Mouse (Mus musculus): Measurements from ENCODE around the gene N4bp2l2. TPM values are rescaled to one million over a fixed set of nuclear protein-coding genes. Genes with fewer than 3 reads are reported as not detected.
"Not testable (repeated sequence)": the region's sequence is repeated elsewhere in the genome, so short reads cannot be mapped to it uniquely, and the experiment has no call there.

Gene N4bp2l2
- total RNA-seq, 1 experiment from 2014 or later: 187 TPM

GRCm38 (mm10) chr5:150652578-150652977, 13.4 kb downstream of the N4bp2l2 start:
- no peak for ATAC-seq (replicated peaks; ENCODE audit: low read depth, poor library complexity, severe bottlenecking)

- no peak for ATAC-seq (replicated peaks; ENCODE audit: low read depth, poor library complexity, severe bottlenecking)
Observed at GRCm38 (mm10) chr5:150644926-150645325, 21.1 kb downstream of the N4bp2l2 start.

DNA sequence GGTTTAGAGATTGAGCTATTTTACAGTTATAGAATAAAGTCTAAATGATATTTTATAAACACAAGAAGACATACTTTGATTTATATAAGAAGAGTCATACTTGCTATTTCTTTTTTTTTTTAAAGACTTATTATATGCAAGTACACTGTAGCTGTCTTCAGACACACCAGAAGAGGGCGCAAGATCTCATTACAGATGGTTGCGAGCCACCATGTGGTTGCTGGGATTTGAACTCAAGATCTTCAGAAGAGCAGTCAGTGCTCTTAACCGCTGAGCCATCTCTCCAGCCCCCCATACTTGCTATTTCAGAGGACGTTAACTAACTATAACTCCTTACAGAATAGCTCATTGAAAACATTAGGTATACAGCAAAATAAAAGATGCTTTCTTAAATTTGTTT, 22.6 kb downstream of the N4bp2l2 start:
- ATAC-seq (replicated peaks; ENCODE audit: low read depth, poor library complexity, severe bottlenecking): not testable (repeated sequence)

GRCm38 (mm10) chr5:150641440-150641839, 24.5 kb downstream of the N4bp2l2 start:
- ATAC-seq (replicated peaks; ENCODE audit: low read depth, poor library complexity, severe bottlenecking): no peak; the same call in 1 of the 2 replicates

DNA sequence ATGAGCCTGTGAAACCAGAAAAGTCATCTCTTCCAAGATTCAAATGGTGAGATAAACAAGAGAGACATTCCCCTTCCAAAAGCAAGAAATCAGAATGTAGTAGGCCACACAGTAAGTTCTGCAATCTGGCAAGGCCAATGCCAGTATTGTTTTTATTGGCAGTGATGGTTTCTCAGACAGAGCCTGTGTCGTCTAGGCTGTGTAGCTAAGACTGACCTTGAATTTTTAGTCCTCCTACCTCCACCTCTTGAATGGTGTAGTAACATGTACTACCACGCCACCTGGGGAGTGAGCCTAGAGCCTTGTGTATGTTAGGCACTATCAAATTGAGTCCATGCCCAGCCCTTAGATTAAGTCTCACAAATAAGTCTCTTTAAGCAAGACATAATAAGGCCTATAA, 36.3 kb downstream of the N4bp2l2 start:
- no peak for ATAC-seq (replicated peaks; ENCODE audit: low read depth, poor library complexity, severe bottlenecking)

- ATAC-seq (replicated peaks; ENCODE audit: low read depth, poor library complexity, severe bottlenecking): no peak
Observed at GRCm38 (mm10) chr5:150629272-150629671, 36.7 kb downstream of the N4bp2l2 start.

DNA sequence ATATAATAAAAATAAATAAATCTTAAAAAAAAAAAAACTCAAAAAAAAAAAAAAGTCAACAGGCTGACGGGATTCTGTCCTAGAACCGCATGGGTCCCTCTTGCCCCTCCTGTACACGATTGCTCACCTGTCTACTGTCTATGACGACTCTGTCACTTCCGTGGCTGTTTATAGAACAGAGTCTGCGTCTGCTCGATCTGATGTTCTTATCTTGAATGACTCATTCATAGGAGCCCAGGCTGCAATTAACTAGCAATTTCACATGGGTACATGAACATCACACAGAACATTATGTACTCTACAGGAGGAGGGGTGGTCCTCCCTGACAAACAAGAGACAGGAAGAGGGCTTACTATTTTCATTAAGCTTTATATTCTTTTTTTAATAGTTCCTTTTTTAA, 40.5 kb downstream of the N4bp2l2 start:
- no peak for ATAC-seq (replicated peaks; ENCODE audit: low read depth, poor library complexity, severe bottlenecking)

DNA sequence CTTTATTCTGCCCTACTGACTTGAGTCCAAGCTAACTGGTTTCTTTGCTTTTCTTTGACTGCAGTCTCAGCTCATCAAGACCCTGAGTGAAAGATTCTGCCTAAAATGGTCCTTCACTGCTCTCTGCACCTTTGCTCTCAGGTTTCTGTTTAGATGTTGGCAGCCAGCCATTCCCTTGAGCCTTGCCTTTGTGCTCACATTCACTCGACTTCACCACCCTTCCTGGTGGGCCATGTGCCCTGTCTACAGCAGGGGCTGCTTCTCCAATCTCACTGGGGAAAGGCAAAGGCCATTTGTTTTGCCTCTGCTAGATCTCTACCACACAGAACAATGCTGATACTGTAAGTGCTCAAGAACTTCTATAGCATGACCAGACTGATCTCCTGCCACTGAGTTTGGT, 43.2 kb downstream of the N4bp2l2 start:
- ATAC-seq (replicated peaks; ENCODE audit: low read depth, poor library complexity, severe bottlenecking): no peak

- ATAC-seq (replicated peaks; ENCODE audit: low read depth, poor library complexity, severe bottlenecking): peak; percentile 73
Observed at GRCm38 (mm10) chr5:150621592-150621991, 44.4 kb downstream of the N4bp2l2 start.

GRCm38 (mm10) chr5:150620588-150621135, 45.3 kb downstream of the N4bp2l2 start:
- peak; percentile 23; the same call in 1 of the 2 replicates for ATAC-seq (replicated peaks; ENCODE audit: low read depth, poor library complexity, severe bottlenecking)

- no peak for ATAC-seq (replicated peaks; ENCODE audit: low read depth, poor library complexity, severe bottlenecking)
Observed at GRCm38 (mm10) chr5:150618599-150619355, 47.2 kb downstream of the N4bp2l2 start.

GRCm38 (mm10) chr5:150616731-150617130, 49.3 kb downstream of the N4bp2l2 start:
- ATAC-seq (replicated peaks; ENCODE audit: low read depth, poor library complexity, severe bottlenecking): no peak

- no peak for ATAC-seq (replicated peaks; ENCODE audit: low read depth, poor library complexity, severe bottlenecking)
Observed at GRCm38 (mm10) chr5:150616216-150616615, 49.8 kb downstream of the N4bp2l2 start.

GRCm38 (mm10) chr5:150614054-150614453, 51.9 kb downstream of the N4bp2l2 start:
- ATAC-seq (replicated peaks; ENCODE audit: low read depth, poor library complexity, severe bottlenecking): no peak

GRCm38 (mm10) chr5:150611697-150612096, 54.3 kb downstream of the N4bp2l2 start:
- ATAC-seq (replicated peaks; ENCODE audit: low read depth, poor library complexity, severe bottlenecking): peak; percentile 71

GRCm38 (mm10) chr5:150611136-150611535, 54.8 kb downstream of the N4bp2l2 start:
- no peak for ATAC-seq (replicated peaks; ENCODE audit: low read depth, poor library complexity, severe bottlenecking)

DNA sequence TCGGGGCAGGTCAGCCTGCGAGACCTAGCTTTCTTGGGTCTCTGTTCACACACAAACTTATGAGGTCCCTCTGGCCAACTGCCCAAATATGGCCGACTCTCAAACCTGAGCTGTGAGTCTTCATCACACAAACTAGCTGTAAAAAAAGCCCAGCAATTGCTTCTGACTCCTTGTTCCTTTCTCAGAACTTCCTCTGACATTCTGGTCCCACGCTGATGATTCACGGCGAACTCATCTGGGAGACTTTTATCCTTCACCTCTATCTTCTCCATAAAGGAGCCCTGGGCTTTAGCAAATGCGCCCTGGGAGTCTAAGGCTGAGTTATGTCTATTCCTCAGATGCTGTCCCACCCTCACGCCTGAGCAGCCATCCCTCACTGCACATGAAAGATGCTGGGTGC, 58.4 kb downstream of the N4bp2l2 start:
- no peak for ATAC-seq (replicated peaks; ENCODE audit: low read depth, poor library complexity, severe bottlenecking)

GRCm38 (mm10) chr5:150606131-150606530, 59.9 kb downstream of the N4bp2l2 start:
- ATAC-seq (replicated peaks; ENCODE audit: low read depth, poor library complexity, severe bottlenecking): no peak

- ATAC-seq (replicated peaks; ENCODE audit: low read depth, poor library complexity, severe bottlenecking): peak; percentile 10
Observed at GRCm38 (mm10) chr5:150601441-150602230, 64.3 kb downstream of the N4bp2l2 start.

DNA sequence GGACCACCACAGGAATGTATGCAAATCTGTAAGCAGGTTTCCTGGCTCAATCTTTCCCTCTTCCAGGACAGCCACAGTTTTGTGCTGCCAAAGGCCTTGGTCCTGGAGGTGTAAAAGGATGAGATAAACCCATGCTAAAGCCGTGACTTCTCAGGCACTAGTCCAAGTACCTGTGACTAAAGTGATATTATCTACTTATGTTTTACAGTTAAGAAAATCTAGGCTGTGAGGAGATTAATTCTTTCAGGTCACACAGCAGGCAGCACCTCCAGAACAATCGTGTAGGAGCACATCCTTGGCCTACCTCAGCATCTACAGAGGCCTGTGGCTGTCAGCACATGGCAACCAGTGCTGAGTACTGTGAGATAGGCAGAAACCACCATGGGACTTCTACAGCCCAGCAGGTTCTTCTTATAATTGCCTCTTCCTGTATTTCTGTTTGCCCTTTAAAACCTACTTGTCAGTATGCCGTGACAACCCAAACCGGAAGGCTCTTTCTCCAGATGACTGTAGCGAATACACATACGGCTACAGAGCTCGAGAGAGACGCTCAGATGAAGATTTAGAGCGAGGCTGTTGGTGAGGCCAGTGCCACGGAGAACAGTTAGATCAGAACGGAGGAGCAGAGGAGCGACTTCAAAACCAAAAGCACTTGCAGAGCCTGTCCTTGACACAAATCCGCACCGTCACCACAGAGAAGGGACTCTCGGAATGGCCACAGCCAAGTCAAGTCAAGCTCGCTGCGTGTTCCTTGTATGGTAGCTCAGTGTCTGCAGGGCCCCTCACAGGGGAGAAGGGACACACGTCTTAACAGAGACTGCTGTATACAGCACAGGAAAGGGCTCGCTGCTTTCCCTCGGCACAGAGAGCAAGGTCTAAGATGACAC, 65.2 kb downstream of the N4bp2l2 start:
- ATAC-seq (replicated peaks; ENCODE audit: low read depth, poor library complexity, severe bottlenecking): peak; percentile 63

Measured in common myeloid progenitor, adult 5-6 weeks (primary cell).